Mouse (Mus musculus) C2C12 (cell line): ENCODE data around the gene 1810037I17Rik.

Experiments used
- CTCF ChIP-seq: IDR thresholded peaks from one replicate; pipeline ENCODE4 v1.5.1; 2011; ENCODE audit not compliant: control insufficient read depth, insufficient read depth, insufficient read length
- FOSL1 ChIP-seq: IDR thresholded peaks from one replicate; pipeline ENCODE4 v1.8.0; 2011; ENCODE audit warnings: mild to moderate bottlenecking, low read length; ENCODE audit not compliant: poor library complexity, insufficient read depth, severe bottlenecking
- MAX ChIP-seq: IDR thresholded peaks from one replicate; pipeline ENCODE4 v1.6.1; 2011; ENCODE audit warnings: mild to moderate bottlenecking, control low read depth
- MYOD1 ChIP-seq: IDR thresholded peaks from one replicate; pipeline ENCODE4 v1.6.1; 2011; ENCODE audit warnings: low read depth; ENCODE audit not compliant: control insufficient read depth, insufficient read length
- MYOG ChIP-seq: IDR thresholded peaks from one replicate; pipeline ENCODE4 v1.6.1; 2011; ENCODE audit not compliant: control insufficient read depth, insufficient read length; ENCODE audit errors: extremely low read depth
- USF1 ChIP-seq: IDR thresholded peaks from one replicate; pipeline ENCODE4 v1.6.1; 2011; ENCODE audit warnings: low read depth, mild to moderate bottlenecking, control low read depth, moderate library complexity

GRCm38 (mm10) chr3:122876870-122877269 lies 47.1 kb upstream of the 1810037I17Rik start:
- TF ChIP-seq CTCF: no peak
- no peak for TF ChIP-seq MYOG
- no peak for TF ChIP-seq MAX
- no peak for TF ChIP-seq USF1
- TF ChIP-seq FOSL1: no peak
- no peak for TF ChIP-seq MYOD1
